Mouse (Mus musculus) neural tube, embryonic 14.5 days (tissue): Measurements from ENCODE around the gene Rcn3. TPM values are rescaled to one million over a fixed set of nuclear protein-coding genes. Genes with fewer than 3 reads are reported as not detected.

Experiments
- ATAC-seq: fragments of 200-750 bp; cut with Nextera tagmentation; 2 replicates; pipeline ENCODE4 v1.8.0; 2017; ENCODE audit warnings: low read depth, mild to moderate bottlenecking, moderate TSS enrichment, moderate library complexity
- H3K27ac ChIP-seq: fragments of 300-500 bp; sonication (generic); 2 replicates; pipeline ENCODE4 v1.5.1; 2014; ENCODE audit warnings: low read depth, mild to moderate bottlenecking, control low read depth, low read length, moderate library complexity, mixed read lengths
- H3K27me3 ChIP-seq: fragments of 300-500 bp; sonication (generic); 2 replicates; pipeline ENCODE4 v1.6.1; 2014; ENCODE audit warnings: low read length; ENCODE audit not compliant: control insufficient read depth, insufficient read depth
- H3K36me3 ChIP-seq: fragments of 300-500 bp; sonication (generic); 2 replicates; pipeline ENCODE4 v1.6.1; 2014; ENCODE audit warnings: low read length, mixed read lengths; ENCODE audit not compliant: control insufficient read depth, insufficient read depth
- H3K4me1 ChIP-seq: fragments of 300-500 bp; sonication (generic); 2 replicates; pipeline ENCODE4 v1.6.1; 2014; ENCODE audit warnings: low read length; ENCODE audit not compliant: control insufficient read depth, insufficient read depth
- H3K4me2 ChIP-seq: fragments of 300-500 bp; sonication (generic); 2 replicates; pipeline ENCODE4 v1.6.1; 2014; ENCODE audit warnings: mild to moderate bottlenecking, low read depth, low read length, control low read depth
- H3K4me3 ChIP-seq: fragments of 300-500 bp; sonication (generic); 2 replicates; pipeline ENCODE4 v1.5.1; 2014; ENCODE audit warnings: low read depth, low read length, control low read depth, mixed read lengths
- H3K9ac ChIP-seq: fragments of 300-500 bp; sonication (generic); replicated peaks from 2 replicates; pipeline ENCODE4 v1.6.1; 2014; ENCODE audit warnings: low read depth, mild to moderate bottlenecking, control low read depth, low read length, mixed read lengths
- H3K9me3 ChIP-seq: fragments of 300-500 bp; sonication (generic); 2 replicates; pipeline ENCODE4 v1.6.1; 2016; ENCODE audit warnings: low read length; ENCODE audit not compliant: control insufficient read depth
- WGBS: fragments of 180-500 bp; shearing (Covaris S2); extraction: QIAGEN DNeasy Blood & Tissue Kit; methylation state at CpG from one replicate; pipeline ENCODE4 v1.1.7; 2014; 5-methylcytosine and 5-hydroxymethylcytosine counted together
- polyA plus RNA-seq: library from polyadenylated mRNA; unstranded; fragments of >200 nt; fragmentation: Nextera tagmentation; extraction: Ambion mirVana; gene quantifications from 2 replicates; pipeline ENCODE4 v1.2.1, GENCODE M21; 2014

The Rcn3 gene
- polyA plus RNA-seq = 23.7 and 118 TPM in 2 replicates

- H3K27ac ChIP-seq = no peak within 1 kb of the TSS
- WGBS = under 1% methylated on average over 16 of the region's 16 CpGs
Observed at GRCm38 (mm10) chr7:45092048-45092447, at the start of gene Rcn3. TSS of gene Rcn3 (minus strand) at chr7:45092221.

DNA sequence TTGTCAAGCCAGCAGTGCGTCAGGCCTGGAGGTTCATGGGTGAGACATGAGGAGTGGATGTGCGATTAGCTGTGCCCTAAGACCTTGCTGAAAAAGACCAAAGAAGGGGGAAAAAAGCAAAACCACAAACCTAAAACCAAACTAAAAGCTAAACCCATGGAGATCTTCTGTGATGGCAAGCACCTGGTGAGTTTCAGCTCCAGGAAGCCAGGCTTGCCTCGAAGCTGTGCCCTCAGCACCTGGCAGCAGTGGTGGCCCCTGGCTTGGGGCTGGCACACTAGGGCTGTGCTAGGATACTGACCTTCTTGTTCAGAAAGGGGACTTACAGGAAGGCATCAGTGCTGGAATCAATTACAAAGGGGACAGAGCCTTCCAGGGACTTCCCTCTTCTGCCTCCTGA, 49.3 kb upstream of the Rcn3 start:
- H3K27ac ChIP-seq = no peak overlapping the region
- H3K4me2 ChIP-seq = no peak overlapping the region
- no peaks in the 10 kb centered on the region for H3K9me3 ChIP-seq
- peaks cover 2% of the 10 kb centered on the region; the same call in 1 of the 2 replicates for H3K27me3 ChIP-seq
- no peak overlapping the region for H3K4me3 ChIP-seq
- 90% methylated on average over 3 of the region's 3 CpGs for WGBS
- H3K36me3 ChIP-seq = no peaks in the 10 kb centered on the region; the same call in 1 of the 2 replicates
- H3K9ac ChIP-seq = no peak overlapping the region
- no peaks in the 10 kb centered on the region for H3K4me1 ChIP-seq
- no peak for ATAC-seq

More at GRCm38 (mm10) chr7:45092048-45092447, at the start of gene Rcn3:
- H3K27me3 ChIP-seq = no peaks in the 10 kb centered on the region
- H3K9me3 ChIP-seq = no peaks in the 10 kb centered on the region
- peak; percentile 94 for ATAC-seq
- H3K4me1 ChIP-seq = 0 out of 2 replicates have a peak, but pooled peaks cover 4% of the 10 kb centered on the region
- peak within 1 kb of the TSS; percentile 30 for H3K4me3 ChIP-seq
- H3K9ac ChIP-seq = peak within 1 kb of the TSS; percentile 52
- H3K4me2 ChIP-seq = peak within 1 kb of the TSS; percentile 56
- H3K36me3 ChIP-seq = no peaks in the 10 kb centered on the region

DNA sequence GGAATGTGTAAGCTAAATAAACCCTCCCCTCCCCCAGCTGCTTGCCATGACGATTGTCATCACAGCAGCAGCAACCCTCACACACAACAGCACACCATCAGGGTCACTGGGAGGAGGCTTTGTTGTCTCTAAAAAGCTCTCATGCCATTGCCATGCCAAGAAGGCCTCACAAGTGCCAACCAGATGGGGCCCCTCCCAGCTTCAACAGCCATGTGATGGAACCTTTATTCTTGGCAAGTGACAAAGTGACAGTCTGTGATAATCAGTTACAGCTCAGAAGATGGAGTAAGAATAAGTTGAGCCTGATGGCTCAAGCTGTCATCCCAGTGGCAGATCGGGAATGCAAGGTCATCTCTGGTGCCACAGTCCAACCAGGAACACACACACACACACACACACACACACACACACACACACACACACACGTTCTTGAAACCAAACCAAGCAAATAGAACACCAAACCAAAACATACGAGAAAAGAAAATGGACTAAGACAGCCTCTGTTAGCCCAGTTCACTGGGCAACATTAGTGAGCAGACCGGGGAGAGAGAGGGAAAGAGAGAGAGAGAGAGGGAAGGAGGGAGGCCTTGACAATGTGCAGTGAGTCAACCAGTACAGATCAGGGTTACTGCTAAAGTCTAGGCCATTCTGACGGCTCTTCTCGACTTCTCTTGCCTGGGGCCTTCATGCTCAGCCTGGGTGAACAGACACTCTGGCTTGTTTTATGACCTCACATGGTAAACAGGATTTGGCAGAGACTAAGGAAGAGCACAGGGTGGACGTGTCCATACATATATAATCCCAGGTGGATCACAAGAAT, 48.1 kb upstream of the Rcn3 start:
- Histone ChIP-seq H3K27me3 (peaks cover 2% of the 10 kb centered on the region; the same call in 1 of the 2 replicates), H3K9me3 (no peaks in the 10 kb centered on the region), H3K36me3 (no peaks in the 10 kb centered on the region; the same call in 1 of the 2 replicates), H3K4me3 (no peak overlapping the region), H3K9ac (no peak overlapping the region), H3K4me2 (no peak overlapping the region), H3K4me1 (no peaks in the 10 kb centered on the region), H3K27ac (no peak overlapping the region)
- 78% methylated on average over 8 of the region's 8 CpGs for WGBS
- ATAC-seq = no peak

DNA sequence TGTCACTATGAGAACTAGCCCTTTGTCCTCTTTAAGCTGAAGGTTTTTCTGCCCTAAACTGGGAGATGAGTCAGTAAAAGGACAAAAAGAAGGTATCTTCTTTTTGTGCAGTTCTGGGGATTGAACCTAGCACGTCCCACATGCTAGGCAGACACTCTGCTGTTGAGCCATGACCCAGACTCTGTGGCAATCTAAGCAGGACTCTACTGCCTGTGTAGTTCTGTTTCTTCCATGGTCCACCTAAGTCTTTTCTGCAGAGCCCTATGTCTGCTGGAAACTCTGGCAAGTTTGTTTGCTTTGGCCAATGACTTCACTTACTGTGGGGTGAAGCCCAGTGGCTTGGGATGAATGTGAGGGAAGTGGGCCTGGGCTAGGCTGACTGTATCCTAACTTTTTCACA, 46.4 kb upstream of the Rcn3 start:
- Histone ChIP-seq H3K9ac (no peak overlapping the region), H3K27me3 (peaks cover 2% of the 10 kb centered on the region; the same call in 1 of the 2 replicates), H3K4me3 (no peak overlapping the region), H3K9me3 (no peaks in the 10 kb centered on the region), H3K4me2 (no peak overlapping the region), H3K36me3 (no peaks in the 10 kb centered on the region), H3K27ac (no peak overlapping the region), H3K4me1 (no peaks in the 10 kb centered on the region)
- WGBS = 77% methylated on average over 1 of the region's 1 CpGs
- no peak for ATAC-seq

- Histone ChIP-seq H3K27me3 (peaks cover 2% of the 10 kb centered on the region; the same call in 1 of the 2 replicates), H3K4me3 (no peak overlapping the region), H3K9ac (no peak overlapping the region), H3K27ac (no peak overlapping the region), H3K4me2 (no peak overlapping the region), H3K4me1 (no peaks in the 10 kb centered on the region), H3K36me3 (no peaks in the 10 kb centered on the region), H3K9me3 (no peaks in the 10 kb centered on the region)
- no peak for ATAC-seq
- 86% methylated on average over 12 of the region's 12 CpGs for WGBS
Observed at GRCm38 (mm10) chr7:45137171-45138006, 45.4 kb upstream of the Rcn3 start.

- H3K4me3 ChIP-seq = peak within 1 kb of the TSS; percentile 35
- H3K27me3 ChIP-seq = peaks cover 2% of the 10 kb centered on the region; the same call in 1 of the 2 replicates
- H3K4me1 ChIP-seq = no peaks in the 10 kb centered on the region
- no peaks in the 10 kb centered on the region for H3K9me3 ChIP-seq
- H3K4me2 ChIP-seq = peak within 1 kb of the TSS; percentile 62
- H3K36me3 ChIP-seq = no peaks in the 10 kb centered on the region
- H3K27ac ChIP-seq = no peak within 1 kb of the TSS
- peak; percentile 83 for ATAC-seq
- H3K9ac ChIP-seq = peak within 1 kb of the TSS; percentile 57
- 5% methylated on average over 29 of the region's 29 CpGs for WGBS
Observed at GRCm38 (mm10) chr7:45135993-45136567, 44.1 kb upstream of the Rcn3 start, which contains the start of the genes Gm45713 and Flt3l. TSS of gene Gm45713 (minus strand) at chr7:45136231. TSS of gene Flt3l (minus strand) at chr7:45136432.

DNA sequence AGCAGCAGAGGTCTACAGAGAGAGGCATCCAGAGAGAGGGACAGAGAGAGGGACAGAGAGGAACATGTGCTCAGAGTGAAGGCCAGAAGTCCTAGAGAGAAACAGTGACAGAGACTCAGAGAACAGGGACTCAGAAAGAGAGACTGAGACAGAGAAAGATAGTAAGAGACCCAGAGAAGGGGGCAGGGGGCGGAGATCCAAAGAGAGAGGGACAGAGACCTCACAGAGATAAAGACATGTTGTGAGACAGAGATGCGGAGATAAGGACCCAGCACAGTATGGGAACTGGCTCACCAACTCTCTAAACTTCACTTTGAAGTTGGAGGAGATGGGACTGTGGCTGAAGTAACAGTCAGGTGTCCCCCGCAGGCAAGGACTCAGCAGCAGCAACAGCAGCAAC, 43.3 kb upstream of the Rcn3 start:
- no peak for ATAC-seq
- Histone ChIP-seq H3K27ac (no peak overlapping the region), H3K9ac (no peak overlapping the region), H3K4me3 (no peak overlapping the region), H3K9me3 (no peaks in the 10 kb centered on the region), H3K27me3 (peaks cover 2% of the 10 kb centered on the region; the same call in 1 of the 2 replicates), H3K36me3 (no peaks in the 10 kb centered on the region), H3K4me2 (0 out of 2 replicates have a peak overlapping the region, but pooled peaks have one; percentile 62), H3K4me1 (no peaks in the 10 kb centered on the region)
- WGBS = 82% methylated on average over 3 of the region's 3 CpGs

GRCm38 (mm10) chr7:45134544-45135026, 42.6 kb upstream of the Rcn3 start:
- Histone ChIP-seq H3K4me3 (no peak overlapping the region), H3K27ac (no peak overlapping the region), H3K4me1 (no peaks in the 10 kb centered on the region), H3K36me3 (no peaks in the 10 kb centered on the region), H3K4me2 (no peak overlapping the region), H3K27me3 (peaks cover 2% of the 10 kb centered on the region; the same call in 1 of the 2 replicates), H3K9me3 (no peaks in the 10 kb centered on the region), H3K9ac (no peak overlapping the region)
- no peak for ATAC-seq
- whole genome bisulfite sequencing = 16% methylated on average over 12 of the region's 12 CpGs
